16 mouse cellular contexts compared by ENCODE assay signal in the genomic region with DNA sequence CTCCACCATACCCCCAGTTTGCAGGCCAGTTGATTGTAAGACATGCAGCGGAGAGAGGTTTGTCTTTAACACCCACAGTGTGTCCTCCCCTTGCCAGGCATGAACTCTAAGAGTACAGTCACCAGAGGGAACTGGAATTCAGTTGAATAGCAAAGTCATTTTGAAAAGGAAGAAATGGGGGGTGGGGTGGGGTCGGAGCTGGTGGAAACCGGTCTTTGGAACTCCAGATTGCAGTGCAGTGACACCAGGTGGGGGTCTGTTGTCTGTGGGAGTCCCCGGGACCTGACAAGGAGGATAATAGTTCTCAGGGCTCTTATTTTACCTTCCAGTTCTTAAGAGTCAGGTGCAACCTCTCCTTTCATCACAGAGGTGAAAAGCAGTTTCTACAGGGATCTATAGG.
"Had no signal": no experiment of that assay in that cellular context is flagged by ENCODE, and none has a peak within 500 bp of the region (broad histone marks: within the 10 kb centered on the region; RNA-seq: fewer than 3 reads in every experiment).

No protein-coding gene starts in this region.

- H3K4me3 ChIP-seq: kidney, embryonic 15.5 days; left cerebral cortex, adult 2 months; liver, embryonic 13.5 days; stomach, embryonic 15.5 days had no signal

- H3K27me3 ChIP-seq: kidney, embryonic 15.5 days; liver, embryonic 13.5 days; stomach, embryonic 15.5 days had no signal

- DNase-seq: kidney, postnatal 10 days; kidney, postnatal 36 days; layer of hippocampus, postnatal 36 days; liver, embryonic 13.5 days; lung, adult 2 months; lung, postnatal 14 days; midbrain, embryonic 14.5 days; right cerebral cortex, adult 18-20 months; right cerebral cortex, postnatal 14 days; spleen, adult 18-20 months; thymus, adult 2 months; thymus, postnatal 36 days had no signal

- H3K9ac ChIP-seq: kidney, embryonic 15.5 days; liver, embryonic 13.5 days; stomach, embryonic 15.5 days had no signal

- H3K36me3 ChIP-seq: liver, embryonic 13.5 days; stomach, embryonic 15.5 days had no signal

- H3K4me1 ChIP-seq: liver, embryonic 13.5 days; stomach, embryonic 15.5 days had no signal

- H3K4me2 ChIP-seq: kidney, embryonic 15.5 days; liver, embryonic 13.5 days; midbrain, embryonic 11.5 days; stomach, embryonic 15.5 days had no signal

- H3K27ac ChIP-seq: left cerebral cortex, adult 2 months; liver, embryonic 13.5 days; stomach, embryonic 15.5 days had no signal

- H3K9me3 ChIP-seq: kidney, embryonic 15.5 days; liver, embryonic 13.5 days; stomach, embryonic 15.5 days had no signal
